Mouse (Mus musculus) hindlimb bud, embryonic 11.5 days (tissue): ENCODE results near the gene Ccdc40.
"Not testable (repeated sequence)": the region's sequence is repeated elsewhere in the genome, so short reads cannot be mapped to it uniquely, and the experiment has no call there.

Experiments used
- DNase-seq: peaks from one replicate; pipeline ENCODE4 v3.0.0-alpha.2; 2012; ENCODE audit warnings: low read depth, low spot score; ENCODE audit errors: extremely low spot score

Gene Ccdc40

GRCm38 (mm10) chr11:119273186-119273930 lies 45.0 kb downstream of the Ccdc40 start:
- no peak for DNase-seq

GRCm38 (mm10) chr11:119281030-119281429 lies 52.7 kb downstream of the Ccdc40 start:
- DNase-seq, result no peak

GRCm38 (mm10) chr11:119285791-119286527 lies 57.6 kb downstream of the Ccdc40 start:
- DNase-seq, result no peak

- no peak for DNase-seq
Measured at GRCm38 (mm10) chr11:119287207-119287992, 59.0 kb downstream of the Ccdc40 start.

- DNase-seq, result not testable (repeated sequence)
Measured at GRCm38 (mm10) chr11:119292861-119293260, 64.5 kb downstream of the Ccdc40 start.

GRCm38 (mm10) chr11:119297996-119298395 lies 69.6 kb downstream of the Ccdc40 start:
- no peak for DNase-seq

GRCm38 (mm10) chr11:119298917-119299316 lies 70.5 kb downstream of the Ccdc40 start:
- no peak for DNase-seq

GRCm38 (mm10) chr11:119299391-119300245 lies 71.2 kb downstream of the Ccdc40 start, which contains the start of gene Eif4a3:
Gene Eif4a3, minus strand, starts transcription at chr11:119300089.
- peak; percentile 94 for DNase-seq

- no peak for DNase-seq
Measured at GRCm38 (mm10) chr11:119300246-119300935, 72.0 kb downstream of the Ccdc40 start.

- no peak for DNase-seq
Measured at GRCm38 (mm10) chr11:119300986-119301385, 72.6 kb downstream of the Ccdc40 start.

GRCm38 (mm10) chr11:119304904-119305712 lies 76.7 kb downstream of the Ccdc40 start:
- no peak for DNase-seq

- DNase-seq, result no peak
Measured at GRCm38 (mm10) chr11:119306762-119307657, 78.6 kb downstream of the Ccdc40 start.

- DNase-seq, result no peak
Measured at GRCm38 (mm10) chr11:119307658-119307867, 79.2 kb downstream of the Ccdc40 start, which contains the start of gene Card14. Gene Card14, plus strand, starts transcription at chr11:119307768.

GRCm38 (mm10) chr11:119307916-119308315 lies 79.5 kb downstream of the Ccdc40 start:
- DNase-seq, result no peak

GRCm38 (mm10) chr11:119310621-119311020 lies 82.2 kb downstream of the Ccdc40 start:
- DNase-seq, result no peak

GRCm38 (mm10) chr11:119314252-119314936 lies 86.0 kb downstream of the Ccdc40 start:
- no peak for DNase-seq
